32 mouse cellular contexts compared by ENCODE assay signal in genomic region chr2:58905057-58905456, GRCm38 (mm10). TPM values are rescaled to one million over a fixed set of nuclear protein-coding genes. Genes with fewer than 3 reads are reported as not detected.
"Had no signal": no experiment of that assay in that cellular context is flagged by ENCODE, and none has a peak within 500 bp of the region (broad histone marks: within the 10 kb centered on the region; RNA-seq: fewer than 3 reads in every experiment).

No protein-coding gene starts in this region.

- H3K9me3 ChIP-seq: kidney, embryonic 15.5 days; liver, embryonic 13.5 days; midbrain, embryonic 10.5 days; neural tube, embryonic 12.5 days; neural tube, embryonic 15.5 days had no signal

- H3K27ac ChIP-seq: kidney, embryonic 15.5 days; left cerebral cortex, adult 2 months; liver, embryonic 13.5 days; midbrain, embryonic 10.5 days; neural tube, embryonic 12.5 days; neural tube, embryonic 15.5 days; stomach, postnatal 0 days had no signal

- H3K4me2 ChIP-seq: kidney, embryonic 15.5 days; liver, embryonic 13.5 days; lung, embryonic 14.5 days; neural tube, embryonic 12.5 days; neural tube, embryonic 15.5 days had no signal

- DNase-seq: kidney, adult 2 months; kidney, postnatal 10 days; kidney, postnatal 36 days; layer of hippocampus, postnatal 36 days; liver, embryonic 13.5 days; lung, embryonic 14.5 days; lung, postnatal 36 days; midbrain, embryonic 14.5 days; right cerebral cortex, adult 18-20 months; right cerebral cortex, postnatal 14 days; right cerebral cortex, postnatal 4 days; thymus, adult 18-20 months; thymus, postnatal 36 days had no signal

- H3K4me1 ChIP-seq: liver, embryonic 13.5 days; neural tube, embryonic 12.5 days; neural tube, embryonic 15.5 days had no signal

- H3K9ac ChIP-seq: kidney, embryonic 15.5 days; liver, embryonic 13.5 days; lung, embryonic 14.5 days; neural tube, embryonic 12.5 days; neural tube, embryonic 15.5 days had no signal

- ATAC-seq: intestine, postnatal 0 days; lung, postnatal 0 days had no signal

- H3K36me3 ChIP-seq: kidney, embryonic 15.5 days; liver, embryonic 13.5 days; midbrain, embryonic 10.5 days; neural tube, embryonic 12.5 days; neural tube, embryonic 15.5 days had no signal

- H3K4me3 ChIP-seq: kidney, embryonic 15.5 days; left cerebral cortex, adult 2 months; liver, embryonic 13.5 days; megakaryocyte, embryonic 14.5 days; midbrain, embryonic 10.5 days; neural tube, embryonic 12.5 days; neural tube, embryonic 15.5 days had no signal

- H3K27me3 ChIP-seq: kidney, embryonic 15.5 days; liver, embryonic 13.5 days; megakaryocyte, embryonic 14.5 days; neural tube, embryonic 12.5 days; neural tube, embryonic 15.5 days had no signal

RNA-seq across cellular contexts. Expression of gene Gm11099, which starts 45.8 kb away (rescaled TPM):
- total RNA-seq: layer of hippocampus, adult 8-10 months; layer of hippocampus, postnatal 10 days; layer of hippocampus, postnatal 36 days; left cerebral cortex, adult 2 months; left cerebral cortex, postnatal 10 days; left cerebral cortex, postnatal 36 days; liver, adult 2 months had no signal
- polyA plus RNA-seq: intestine, postnatal 0 days; kidney, adult 2 months; kidney, embryonic 15.5 days; limb, embryonic 11.5 days; limb, embryonic 14.5 days; liver, adult 2 months; liver, embryonic 13.5 days; liver, embryonic 16.5 days; lung, embryonic 14.5 days; lung, postnatal 0 days; midbrain, embryonic 10.5 days; midbrain, embryonic 14.5 days; neural tube, embryonic 12.5 days; neural tube, embryonic 15.5 days; stomach, embryonic 14.5 days; stomach, postnatal 0 days; urinary bladder, adult 2 months had no signal
